Mouse (Mus musculus) central nervous system, embryonic 14 days (tissue): ENCODE results near the gene Mboat1. TPM values are rescaled to one million over a fixed set of nuclear protein-coding genes. Genes with fewer than 3 reads are reported as not detected.

Source experiments
- polyA plus RNA-seq: library from polyadenylated mRNA; depleted of rRNA; stranded (reverse); fragments of >200 nt; gene quantifications from 2 replicates; pipeline ENCODE4 v1.2.3, GENCODE M21; 2012; rRNA removed

The Mboat1 gene
- 1.8 and 2.5 TPM in 2 replicates for polyA plus RNA-seq

GRCm38 (mm10) chr13:30136243-30136922 is at the start of gene Mboat1:
Mboat1 (plus strand) TSS chr13:30136489.

Other genes with a start within 250 kb of the Mboat1 start
- gene E2f3, start 150.4 kb upstream of the Mboat1 start, polyA plus RNA-seq: 16.0 and 18.6 TPM in 2 replicates
- 1.7 and 4.2 TPM in 2 replicates for gene Agtr1a, start 200.0 kb downstream of the Mboat1 start, polyA plus RNA-seq